Mouse (Mus musculus) olfactory bulb, adult 2 months (tissue): ENCODE data around the gene Cdc14a.

Source experiments
- CTCF ChIP-seq: fragments of 200-500 bp; IDR thresholded peaks from 2 replicates; pipeline ENCODE4 v1.5.1; 2012; ENCODE audit warnings: low read depth, mild to moderate bottlenecking, low read length, moderate library complexity; ENCODE audit not compliant: insufficient read depth
- POLR2A ChIP-seq: fragments of 200-500 bp; IDR thresholded peaks from 2 replicates; pipeline ENCODE4 v1.6.1; 2012; ENCODE audit warnings: mild to moderate bottlenecking, low read depth, low read length, moderate library complexity; ENCODE audit not compliant: insufficient read depth

DNA sequence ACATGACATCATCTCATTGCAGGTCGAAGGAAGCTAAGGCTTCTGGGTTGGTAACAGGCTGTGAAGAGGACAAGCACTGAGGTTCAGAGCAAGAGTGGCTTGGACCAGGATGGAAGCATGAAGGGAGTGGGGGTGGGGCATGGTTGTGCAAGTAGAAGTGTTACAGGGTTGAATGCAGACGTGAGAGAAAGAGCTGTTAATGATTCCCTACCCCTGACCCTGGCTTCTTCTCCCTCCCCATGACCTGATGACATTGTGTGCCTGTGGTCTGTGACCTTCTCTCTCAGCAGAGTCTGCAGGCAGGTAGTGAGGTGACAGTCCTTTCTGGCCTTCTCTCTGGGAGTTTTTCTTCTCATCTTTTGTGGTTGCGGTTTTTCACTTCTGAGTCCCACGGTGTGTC lies 187.0 kb downstream of the Cdc14a start:
- no peak for TF ChIP-seq POLR2A
- no peak for TF ChIP-seq CTCF
